Mouse (Mus musculus): ENCODE measurements around the gene Folr1. TPM values are rescaled to one million over a fixed set of nuclear protein-coding genes. Genes with fewer than 3 reads are reported as not detected.

Gene Folr1
- polyA plus RNA-seq, 1 experiment from 2014 or later: 0.92 TPM

GRCm38 (mm10) chr7:101853816-101854215 is 16.8 kb downstream of the Folr1 start:
- Histone ChIP-seq H3K36me3 (replicated peaks; ENCODE audit: insufficient read depth, low read length) (no peaks in the 10 kb centered on the region), H3K4me3 (ENCODE audit: low read depth, low read length) (no peak overlapping the region), H3K9me3 (ENCODE audit: low read length) (no peaks in the 10 kb centered on the region), H3K27me3 (ENCODE audit: insufficient read depth, low read length) (no peaks in the 10 kb centered on the region), H3K4me2 (ENCODE audit: low read depth, low read length) (no peak overlapping the region), H3K9ac (replicated peaks) (no peak overlapping the region), H3K27ac (ENCODE audit: low read depth) (no peak overlapping the region), H3K4me1 (ENCODE audit: insufficient read depth) (0 out of 2 replicates have a peak, but pooled peaks cover 2% of the 10 kb centered on the region)
- 54% methylated on average over 2 of the region's 2 CpGs for WGBS (ENCODE audit: insufficient replicate concordance)
- ATAC-seq (no peak), DNase-seq (no peak)
- TF ChIP-seq EP300 (IDR thresholded peaks at IDR 0.05; ENCODE audit: low read depth) (no peak), CTCF (IDR thresholded peaks at IDR 0.05; ENCODE audit: low read depth) (no peak)

DNA sequence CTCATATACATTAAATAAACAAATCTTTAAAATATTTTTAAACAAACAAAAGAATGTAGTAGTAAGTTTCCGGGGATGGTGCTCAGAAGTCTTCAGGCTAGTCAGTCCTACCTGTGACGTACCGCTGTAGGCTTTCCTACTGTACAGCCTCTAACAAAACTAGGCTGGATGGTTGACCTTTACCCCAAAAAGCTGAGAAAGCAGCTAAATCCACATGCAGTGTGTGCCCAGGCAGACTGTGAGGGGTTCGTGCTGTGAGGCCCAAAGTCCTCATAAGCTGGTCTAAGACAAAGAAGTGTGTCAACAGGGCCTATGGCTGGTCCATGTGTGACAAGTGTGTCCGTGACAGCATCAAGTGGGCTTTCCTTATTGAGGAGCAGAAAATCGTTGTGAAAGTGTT is 17.7 kb downstream of the Folr1 start:
- no peaks in the 10 kb centered on the region for H3K36me3 ChIP-seq (replicated peaks; ENCODE audit: insufficient read depth, low read length)
- H3K9ac ChIP-seq (replicated peaks): no peak overlapping the region
- H3K9me3 ChIP-seq (ENCODE audit: low read length): no peaks in the 10 kb centered on the region
- no peak overlapping the region for H3K27ac ChIP-seq (ENCODE audit: low read depth)
- TF ChIP-seq EP300 (IDR thresholded peaks at IDR 0.05; ENCODE audit: low read depth) (no peak), CTCF (IDR thresholded peaks at IDR 0.05; ENCODE audit: low read depth) (no peak)
- no peak overlapping the region for H3K4me2 ChIP-seq (ENCODE audit: low read depth, low read length)
- ATAC-seq: 0 out of 2 replicates have a peak, but pooled peaks have one; percentile 45
- H3K4me3 ChIP-seq (ENCODE audit: low read depth, low read length): no peak overlapping the region
- H3K27me3 ChIP-seq (ENCODE audit: insufficient read depth, low read length): no peaks in the 10 kb centered on the region
- no peak for DNase-seq
- 0 out of 2 replicates have a peak, but pooled peaks cover 2% of the 10 kb centered on the region for H3K4me1 ChIP-seq (ENCODE audit: insufficient read depth)
- 76% methylated on average over 6 of the region's 6 CpGs for WGBS (ENCODE audit: insufficient replicate concordance)

DNA sequence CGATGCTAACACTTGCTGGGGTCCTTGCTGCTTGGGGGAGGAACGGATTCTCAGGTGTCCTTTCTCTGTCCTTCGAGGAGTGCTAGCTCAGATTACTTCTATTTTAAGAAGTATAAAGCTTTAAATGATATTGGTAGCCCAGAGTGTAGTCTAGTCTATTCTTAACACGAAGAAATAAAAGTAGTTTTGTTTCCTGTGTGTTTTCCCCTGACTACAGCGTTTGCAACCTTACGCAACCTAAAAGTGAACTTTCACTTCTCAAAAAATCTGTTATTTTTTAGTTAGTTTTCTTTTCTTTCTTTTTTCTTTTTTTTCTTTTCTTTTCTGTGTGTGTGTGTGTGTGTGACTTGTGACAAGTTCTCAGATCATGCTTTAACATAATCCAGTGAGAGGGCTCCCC is 18.9 kb downstream of the Folr1 start:
- Histone ChIP-seq H3K4me2 (ENCODE audit: low read depth, low read length) (no peak overlapping the region), H3K4me3 (ENCODE audit: low read depth, low read length) (no peak overlapping the region), H3K27ac (ENCODE audit: low read depth) (no peak overlapping the region), H3K27me3 (ENCODE audit: insufficient read depth, low read length) (no peaks in the 10 kb centered on the region), H3K9me3 (ENCODE audit: low read length) (no peaks in the 10 kb centered on the region), H3K36me3 (replicated peaks; ENCODE audit: insufficient read depth, low read length) (no peaks in the 10 kb centered on the region), H3K4me1 (ENCODE audit: insufficient read depth) (0 out of 2 replicates have a peak, but pooled peaks cover 2% of the 10 kb centered on the region), H3K9ac (replicated peaks) (no peak overlapping the region)
- ATAC-seq (no peak), DNase-seq (no peak)
- 53% methylated on average over 6 of the region's 6 CpGs for WGBS (ENCODE audit: insufficient replicate concordance)
- TF ChIP-seq EP300 (IDR thresholded peaks at IDR 0.05; ENCODE audit: low read depth) (no peak), CTCF (IDR thresholded peaks at IDR 0.05; ENCODE audit: low read depth) (no peak)

- H3K4me2 ChIP-seq (ENCODE audit: low read depth, low read length): no peak overlapping the region
- H3K27ac ChIP-seq (ENCODE audit: low read depth): no peak overlapping the region
- DNase-seq (no peak), ATAC-seq (no peak)
- no peaks in the 10 kb centered on the region for H3K27me3 ChIP-seq (ENCODE audit: insufficient read depth, low read length)
- WGBS (ENCODE audit: insufficient replicate concordance): 85% methylated on average over 1 of the region's 1 CpGs
- H3K9me3 ChIP-seq (ENCODE audit: low read length): no peaks in the 10 kb centered on the region
- no peak overlapping the region for H3K4me3 ChIP-seq (ENCODE audit: low read depth, low read length)
- no peak for TF ChIP-seq EP300 (IDR thresholded peaks at IDR 0.05; ENCODE audit: low read depth)
- TF ChIP-seq CTCF (IDR thresholded peaks at IDR 0.05; ENCODE audit: low read depth): peak; percentile 12; the same call in 1 of the 2 replicates
- H3K36me3 ChIP-seq (replicated peaks; ENCODE audit: insufficient read depth, low read length): no peaks in the 10 kb centered on the region
- no peak overlapping the region for H3K9ac ChIP-seq (replicated peaks)
- H3K4me1 ChIP-seq (ENCODE audit: insufficient read depth): 0 out of 2 replicates have a peak, but pooled peaks cover 2% of the 10 kb centered on the region
These were observed 22.7 kb downstream of the Folr1 start for GRCm38 (mm10) chr7:101847934-101848333.

DNA sequence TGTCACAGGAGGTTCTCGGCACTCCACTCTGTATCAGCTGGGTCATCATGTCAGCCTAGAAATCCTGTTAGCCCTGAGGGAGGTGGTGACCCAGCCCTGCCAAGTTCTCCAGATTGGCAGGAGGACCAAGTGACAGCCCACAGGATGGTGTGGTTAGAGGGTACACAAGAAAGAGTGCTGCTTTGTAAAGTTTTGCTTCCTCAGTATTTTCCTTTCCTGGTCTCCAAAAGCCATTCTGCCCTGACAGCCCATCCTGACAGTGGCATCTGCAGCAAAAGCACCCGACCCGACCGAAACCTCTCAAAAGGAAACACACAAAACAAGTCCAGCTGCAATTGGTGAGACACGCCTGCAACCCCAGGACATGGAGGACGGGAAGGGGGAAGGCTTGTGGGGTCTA is 26.4 kb downstream of the Folr1 start:
- no peak for ATAC-seq
- Histone ChIP-seq H3K9ac (replicated peaks) (no peak overlapping the region), H3K4me2 (ENCODE audit: low read depth, low read length) (no peak overlapping the region), H3K4me1 (ENCODE audit: insufficient read depth) (no peaks in the 10 kb centered on the region), H3K9me3 (ENCODE audit: low read length) (no peaks in the 10 kb centered on the region), H3K4me3 (ENCODE audit: low read depth, low read length) (no peak overlapping the region), H3K27ac (ENCODE audit: low read depth) (no peak overlapping the region), H3K27me3 (ENCODE audit: insufficient read depth, low read length) (no peaks in the 10 kb centered on the region; the same call in 1 of the 2 replicates), H3K36me3 (replicated peaks; ENCODE audit: insufficient read depth, low read length) (no peaks in the 10 kb centered on the region)
- TF ChIP-seq CTCF (IDR thresholded peaks at IDR 0.05; ENCODE audit: low read depth): no peak
- TF ChIP-seq EP300 (IDR thresholded peaks at IDR 0.05; ENCODE audit: low read depth): no peak
- 49% methylated on average over 6 of the region's 6 CpGs for WGBS (ENCODE audit: insufficient replicate concordance)
- no peak for DNase-seq

DNA sequence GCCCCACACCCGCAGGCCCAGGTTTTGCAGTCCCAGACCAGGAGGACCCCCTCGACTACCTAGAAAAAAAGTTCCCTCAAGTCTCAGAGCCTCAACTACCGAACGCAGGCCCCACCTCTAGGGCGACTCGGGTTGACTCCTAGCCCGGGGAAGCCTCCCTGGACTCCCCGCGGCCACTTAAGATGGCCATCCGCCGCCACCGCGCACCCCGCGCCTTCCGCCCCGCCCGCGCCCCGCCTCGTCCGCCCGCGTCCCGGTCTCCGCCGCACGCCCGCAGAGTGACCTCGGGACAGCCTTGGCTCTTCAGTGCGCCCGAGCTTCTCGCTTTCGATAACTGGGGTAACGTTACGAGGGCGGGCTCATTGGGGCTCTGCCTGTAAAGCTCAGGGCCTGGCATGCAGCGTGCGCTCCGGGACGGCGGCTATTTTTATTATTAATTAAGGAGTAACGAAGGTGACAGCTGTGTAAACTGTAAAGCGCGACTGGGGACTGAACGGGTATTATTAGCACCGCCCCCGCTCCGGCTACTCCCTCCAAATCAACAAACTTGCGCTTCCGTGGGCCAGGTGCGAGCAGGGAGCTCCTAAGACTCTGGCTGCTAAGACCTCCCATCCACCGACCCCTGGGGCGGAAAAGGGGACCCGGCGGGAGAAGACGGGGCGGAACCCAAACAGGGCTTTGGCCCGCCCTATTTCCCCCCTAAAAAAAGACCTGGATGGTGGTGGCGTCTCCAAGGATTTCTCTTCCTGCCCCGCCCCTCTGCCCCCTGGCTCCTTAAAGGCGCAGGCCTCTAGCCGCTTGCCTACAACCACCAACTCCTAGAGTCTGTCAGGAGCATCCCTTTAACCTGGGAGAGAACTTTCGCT is 32.7 kb downstream of the Folr1 start, which contains the start of gene Inppl1:
Inppl1 (minus strand) TSS at position 624 of the 866 bp plus-strand sequence.
- Histone ChIP-seq H3K36me3 (replicated peaks; ENCODE audit: insufficient read depth, low read length) (peaks cover 7% of the 10 kb centered on the region; the same call in 1 of the 2 replicates), H3K4me2 (ENCODE audit: low read depth, low read length) (peak within 1 kb of the TSS; percentile 91), H3K27me3 (ENCODE audit: insufficient read depth, low read length) (peaks cover 26% of the 10 kb centered on the region), H3K4me3 (ENCODE audit: low read depth, low read length) (peak within 1 kb of the TSS; percentile 70), H3K27ac (ENCODE audit: low read depth) (peak within 1 kb of the TSS; percentile 78), H3K4me1 (ENCODE audit: insufficient read depth) (peaks cover 5% of the 10 kb centered on the region; the same call in 1 of the 2 replicates), H3K9ac (replicated peaks) (peak within 1 kb of the TSS; percentile 78), H3K9me3 (ENCODE audit: low read length) (no peaks in the 10 kb centered on the region)
- 1% methylated on average over 49 of the region's 64 CpGs for WGBS (ENCODE audit: insufficient replicate concordance)
- ATAC-seq (peak; percentile 58), DNase-seq (peak; percentile 66)
- TF ChIP-seq EP300 (IDR thresholded peaks at IDR 0.05; ENCODE audit: low read depth): no peak
- TF ChIP-seq CTCF (IDR thresholded peaks at IDR 0.05; ENCODE audit: low read depth): peak; percentile 36

Measured in liver, postnatal 0 days (tissue).